Mouse (Mus musculus) limb, embryonic 14.5 days (tissue): Measurements from ENCODE around the gene Enoph1. TPM values are rescaled to one million over a fixed set of nuclear protein-coding genes. Genes with fewer than 3 reads are reported as not detected.

Source experiments
- ATAC-seq: fragments of 200-750 bp; cut with Nextera tagmentation; 2 replicates; pipeline ENCODE4 v1.8.0; 2017; ENCODE audit warnings: low read depth, moderate number of reproducible peaks, moderate TSS enrichment; ENCODE audit not compliant: low FRiP score
- DNase-seq: peaks from one replicate; pipeline ENCODE4 v3.0.0-alpha.2; 2015; ENCODE audit warnings: low spot score
- H3K27ac ChIP-seq: fragments of 300-500 bp; sonication (generic); replicated peaks from 2 replicates; pipeline ENCODE4 v1.5.1; 2014; ENCODE audit warnings: low read depth, mild to moderate bottlenecking, low read length, moderate library complexity, mixed read lengths
- H3K27me3 ChIP-seq: fragments of 300-500 bp; sonication (generic); 2 replicates; pipeline ENCODE4 v1.6.1; 2014; ENCODE audit warnings: low read length, mixed read lengths; ENCODE audit not compliant: control insufficient read depth, insufficient read depth
- H3K36me3 ChIP-seq: fragments of 300-500 bp; sonication (generic); 2 replicates; pipeline ENCODE4 v1.6.1; 2014; ENCODE audit warnings: mild to moderate bottlenecking, low read length, moderate library complexity, mixed read lengths; ENCODE audit not compliant: control insufficient read depth, insufficient read depth
- H3K4me1 ChIP-seq: fragments of 300-500 bp; sonication (generic); 2 replicates; pipeline ENCODE4 v1.6.1; 2014; ENCODE audit warnings: antibody characterized with exemption, low read length, mixed read lengths; ENCODE audit not compliant: control insufficient read depth, insufficient read depth
- H3K4me2 ChIP-seq: fragments of 300-500 bp; sonication (generic); replicated peaks from 2 replicates; pipeline ENCODE4 v1.6.1; 2014; ENCODE audit warnings: low read depth, mild to moderate bottlenecking, low read length, moderate library complexity; ENCODE audit not compliant: severe bottlenecking
- H3K4me3 ChIP-seq: fragments of 300-500 bp; sonication (generic); replicated peaks from 2 replicates; pipeline ENCODE4 v1.5.1; 2014; ENCODE audit warnings: low read length
- H3K9ac ChIP-seq: fragments of 300-500 bp; sonication (generic); 2 replicates; pipeline ENCODE4 v1.6.1; 2014; ENCODE audit warnings: mild to moderate bottlenecking, low read depth, low read length, moderate library complexity; ENCODE audit not compliant: severe bottlenecking
- H3K9me3 ChIP-seq: fragments of 300-500 bp; sonication (generic); 2 replicates; pipeline ENCODE4 v1.6.1; 2016; ENCODE audit warnings: low read length; ENCODE audit not compliant: control insufficient read depth
- POLR2A ChIP-seq: fragments of 200-500 bp; IDR thresholded peaks from 2 replicates; pipeline ENCODE4 v1.8.0; 2012; ENCODE audit warnings: inconsistent platforms, mild to moderate bottlenecking, moderate library complexity, borderline replicate concordance; ENCODE audit not compliant: insufficient read depth, insufficient read length; ENCODE audit errors: extremely low read depth
- WGBS: fragments of 180-500 bp; shearing (Covaris S2); extraction: QIAGEN DNeasy Blood & Tissue Kit; methylation state at CpG from one replicate; pipeline ENCODE4 v1.1.7; 2014; 5-methylcytosine and 5-hydroxymethylcytosine counted together
- polyA plus RNA-seq, 2 experiments: library from polyadenylated mRNA; depleted of rRNA in 1 of 2; stranded (reverse) in 1 of 2; unstranded in 1 of 2; fragments of >200 nt; fragmentation: Nextera tagmentation in 1 of 2; extraction: Ambion mirVana in 1 of 2; gene quantifications; 2 replicates each; pipeline versions ENCODE4 v1.2.1 to v1.2.3; 2012 to 2014

Enoph1 gene
- polyA plus RNA-seq, 2 experiments = 42.8 to 50.5 TPM

DNA sequence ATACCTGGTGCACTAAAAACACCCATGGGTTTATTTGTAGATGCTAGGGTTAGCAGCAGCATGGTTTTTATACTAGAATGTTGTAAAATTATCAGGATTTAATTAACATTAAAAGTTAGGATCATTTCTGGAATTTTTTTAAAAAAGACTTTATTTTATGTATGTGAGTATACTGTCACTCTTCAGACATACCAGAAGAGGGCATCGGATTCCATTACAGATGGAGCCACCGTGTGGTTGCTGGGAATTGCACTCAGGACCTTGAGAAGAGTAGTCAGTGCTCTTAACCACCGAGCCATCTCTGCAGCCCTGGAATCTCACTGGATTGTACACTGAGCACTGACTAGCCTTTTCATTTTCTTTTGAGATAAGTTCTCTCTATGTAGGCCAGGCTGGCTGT is 10.1 kb downstream of the Enoph1 start:
- H3K9ac ChIP-seq = no peak overlapping the region
- H3K36me3 ChIP-seq = 0 out of 2 replicates have a peak, but pooled peaks cover 4% of the 10 kb centered on the region
- H3K4me3 ChIP-seq = no peak overlapping the region
- H3K4me2 ChIP-seq = no peak overlapping the region
- H3K4me1 ChIP-seq = no peaks in the 10 kb centered on the region; the same call in 1 of the 2 replicates
- H3K9me3 ChIP-seq = no peaks in the 10 kb centered on the region
- WGBS = 90% methylated on average over 3 of the region's 3 CpGs
- no peak for TF ChIP-seq POLR2A
- H3K27me3 ChIP-seq = no peaks in the 10 kb centered on the region
- no peak overlapping the region for H3K27ac ChIP-seq
- DNase-seq = no peak
- no peak for ATAC-seq

DNA sequence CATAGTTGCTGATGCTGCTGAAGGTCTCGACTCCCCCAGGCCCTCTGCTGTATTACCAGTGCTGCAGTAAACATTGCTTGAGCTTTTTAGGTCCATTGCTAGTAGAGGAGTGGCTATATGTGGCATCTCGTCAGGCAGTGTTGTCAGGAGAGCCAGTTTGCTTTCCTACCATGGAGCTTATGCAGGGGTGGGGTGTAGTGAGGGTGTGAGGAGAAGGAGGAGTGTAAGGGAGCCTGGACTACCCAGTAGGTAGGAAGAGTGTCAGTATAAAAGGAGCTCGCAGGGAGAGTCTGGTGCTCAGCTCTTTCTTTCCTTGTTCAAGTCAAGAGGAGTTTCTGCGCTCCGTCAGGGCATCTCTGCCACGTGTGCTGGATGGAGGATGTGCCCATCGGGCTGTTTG is 12.9 kb downstream of the Enoph1 start:
- no peaks in the 10 kb centered on the region for H3K9me3 ChIP-seq
- no peaks in the 10 kb centered on the region for H3K27me3 ChIP-seq
- H3K4me1 ChIP-seq = no peaks in the 10 kb centered on the region; the same call in 1 of the 2 replicates
- H3K4me3 ChIP-seq = no peak overlapping the region
- no peak overlapping the region for H3K9ac ChIP-seq
- no peak overlapping the region for H3K4me2 ChIP-seq
- no peak for DNase-seq
- 0 out of 2 replicates have a peak, but pooled peaks cover 4% of the 10 kb centered on the region for H3K36me3 ChIP-seq
- no peak overlapping the region for H3K27ac ChIP-seq
- ATAC-seq = no peak
- no peak for TF ChIP-seq POLR2A
- 85% methylated on average over 7 of the region's 7 CpGs for WGBS

DNA sequence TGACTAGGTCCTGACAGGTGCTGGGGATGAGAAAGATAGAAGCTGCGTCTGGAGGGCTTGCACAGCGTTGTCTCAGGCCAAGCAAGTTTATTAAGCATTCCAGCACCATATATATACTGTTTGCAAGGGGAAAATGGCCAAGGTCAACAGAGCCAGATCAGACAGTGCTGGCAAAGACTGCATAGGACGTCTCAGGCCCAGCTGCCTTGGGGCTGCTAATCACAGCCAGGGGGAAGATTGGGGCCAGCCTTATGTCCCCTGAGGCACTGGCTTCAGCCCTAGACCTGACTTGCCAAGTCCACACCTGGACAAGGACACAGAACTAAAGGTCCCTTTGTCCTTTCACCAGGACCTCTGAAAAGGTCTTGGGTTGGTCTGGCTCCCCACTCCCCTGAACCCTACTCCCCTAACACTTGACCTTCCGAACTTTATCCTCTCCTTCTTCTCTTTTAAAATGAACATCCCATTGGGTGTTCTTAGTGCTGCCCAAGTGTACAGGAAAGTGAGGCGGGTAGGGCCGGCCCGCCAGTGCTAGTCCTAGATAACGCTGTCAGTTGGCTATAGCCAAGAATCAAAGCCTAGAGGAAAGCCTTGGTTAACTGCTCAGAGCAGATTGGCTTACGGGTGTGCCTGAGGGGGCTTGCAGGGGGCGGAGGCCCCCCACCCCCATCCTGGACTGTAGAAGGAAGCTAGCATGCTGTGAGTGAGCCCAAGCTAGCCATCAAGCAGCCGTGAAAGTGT is 15.2 kb downstream of the Enoph1 start:
- Histone ChIP-seq H3K4me1 (peaks cover 4% of the 10 kb centered on the region; the same call in 1 of the 2 replicates), H3K9ac (no peak overlapping the region), H3K4me2 (no peak overlapping the region), H3K9me3 (no peaks in the 10 kb centered on the region), H3K4me3 (no peak overlapping the region), H3K27ac (no peak overlapping the region), H3K27me3 (no peaks in the 10 kb centered on the region), H3K36me3 (peaks cover 14% of the 10 kb centered on the region)
- ATAC-seq = no peak
- 73% methylated on average over 11 of the region's 11 CpGs for WGBS
- TF ChIP-seq POLR2A = no peak
- no peak for DNase-seq

DNA sequence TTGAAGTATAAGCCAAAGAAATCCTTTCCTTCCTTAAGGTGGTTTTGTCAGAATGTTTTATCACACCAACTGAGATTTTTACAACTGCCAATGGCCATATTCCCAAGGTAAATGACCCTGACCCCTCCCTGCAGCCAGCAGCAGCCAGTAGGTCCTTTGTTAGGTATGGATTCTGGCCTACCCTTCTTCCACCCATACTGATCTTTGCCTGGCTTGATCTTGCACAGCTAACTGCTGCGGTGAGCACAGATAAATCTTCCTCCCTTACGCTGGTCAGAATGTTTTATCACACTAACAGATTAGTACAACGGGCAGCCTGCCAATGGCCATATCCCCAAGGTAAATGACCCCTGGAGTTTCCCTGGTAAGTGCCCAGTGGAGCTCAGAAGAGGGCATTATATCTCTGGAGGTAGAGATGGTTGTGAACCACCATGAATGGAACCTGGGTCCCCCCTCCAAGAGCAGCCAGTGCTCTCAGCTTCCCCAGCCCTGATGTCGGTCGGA is 16.1 kb downstream of the Enoph1 start:
- H3K27ac ChIP-seq = no peak overlapping the region
- 69% methylated on average over 5 of the region's 5 CpGs for WGBS
- no peaks in the 10 kb centered on the region for H3K27me3 ChIP-seq
- ATAC-seq (no peak), DNase-seq (no peak)
- no peaks in the 10 kb centered on the region for H3K9me3 ChIP-seq
- H3K4me3 ChIP-seq = no peak overlapping the region
- H3K36me3 ChIP-seq = peaks cover 22% of the 10 kb centered on the region
- H3K4me1 ChIP-seq = peaks cover 4% of the 10 kb centered on the region; the same call in 1 of the 2 replicates
- no peak overlapping the region for H3K4me2 ChIP-seq
- TF ChIP-seq POLR2A = no peak
- H3K9ac ChIP-seq = no peak overlapping the region

DNA sequence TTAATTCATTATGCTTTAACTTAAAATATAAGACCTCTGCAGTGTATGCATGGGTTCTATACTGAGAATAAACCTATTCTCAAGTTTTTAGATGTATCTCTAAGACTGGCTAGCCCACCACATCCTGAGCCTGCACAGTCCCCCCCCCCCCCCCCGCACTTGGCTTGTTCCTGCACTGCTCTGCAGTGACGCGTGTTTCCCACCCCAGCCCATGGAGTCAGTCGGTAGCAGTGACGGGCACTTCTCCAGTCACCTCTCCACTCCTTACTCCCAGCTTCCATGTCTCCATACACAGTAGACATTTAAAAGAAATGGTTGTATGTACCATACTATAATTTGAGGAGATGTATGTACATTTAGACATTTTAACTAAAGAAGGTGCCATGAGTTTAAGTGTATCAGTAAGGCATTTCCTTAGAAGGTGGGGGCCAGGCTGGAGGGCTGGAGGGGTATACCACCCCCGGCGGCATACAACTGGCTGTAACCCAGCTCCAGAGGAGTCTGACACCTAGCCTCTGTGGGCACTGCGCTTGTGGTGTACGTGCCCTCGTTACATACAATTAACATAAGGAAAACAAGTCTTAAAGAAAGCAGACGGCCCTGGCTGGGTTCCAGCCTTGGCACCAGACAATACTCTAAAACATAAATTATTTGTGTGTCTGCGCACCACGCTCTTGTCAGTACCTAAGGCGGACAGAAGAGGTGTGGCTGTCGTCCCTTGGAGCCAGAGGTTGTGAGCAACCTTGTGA is 17.9 kb downstream of the Enoph1 start:
- Histone ChIP-seq H3K4me3 (no peak overlapping the region), H3K27ac (no peak overlapping the region), H3K36me3 (peaks cover 34% of the 10 kb centered on the region), H3K4me1 (peaks cover 4% of the 10 kb centered on the region; the same call in 1 of the 2 replicates), H3K4me2 (no peak overlapping the region), H3K9ac (no peak overlapping the region), H3K27me3 (no peaks in the 10 kb centered on the region), H3K9me3 (no peaks in the 10 kb centered on the region)
- no peak for ATAC-seq
- no peak for TF ChIP-seq POLR2A
- WGBS = 75% methylated on average over 12 of the region's 15 CpGs
- no peak for DNase-seq
